Mouse (Mus musculus): Measurements from ENCODE around the gene Cacnb3.

DNA sequence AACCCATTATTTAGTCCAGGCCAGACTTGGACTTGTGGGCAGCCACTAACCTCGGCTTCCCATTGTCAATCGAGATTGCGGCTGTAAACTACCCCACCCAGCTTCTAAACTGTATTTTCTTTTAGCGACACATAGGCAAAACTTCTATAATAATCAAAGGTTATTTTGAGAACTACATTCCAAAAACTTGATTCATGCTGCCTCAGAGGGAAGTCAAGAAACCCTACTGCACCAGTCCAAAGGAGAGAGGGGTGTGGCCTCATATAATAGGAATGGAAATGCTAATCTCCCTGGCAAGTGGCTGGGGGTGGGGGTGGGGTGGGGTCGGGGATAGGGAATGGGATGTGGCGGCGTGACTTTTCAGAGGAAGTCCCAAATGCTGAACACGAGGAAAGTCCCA, 4.6 kb upstream of the Cacnb3 start:
- TF ChIP-seq CTCF (IDR thresholded peaks at IDR 0.05) (no peak), EP300 (IDR thresholded peaks at IDR 0.05) (no peak)

Data from lung, postnatal 0 days (tissue).